Mouse (Mus musculus) embryonic facial prominence, embryonic 14.5 days (tissue): Measurements from ENCODE around the gene Gramd1c. TPM values are rescaled to one million over a fixed set of nuclear protein-coding genes. Genes with fewer than 3 reads are reported as not detected.

Source experiments
- ATAC-seq: fragments of 200-750 bp; cut with Nextera tagmentation; 2 replicates; pipeline ENCODE4 v1.8.0; 2017; ENCODE audit warnings: low read depth, moderate number of reproducible peaks, moderate TSS enrichment
- DNase-seq: peaks from one replicate; pipeline ENCODE4 v3.0.0-alpha.2; 2015; ENCODE audit warnings: low spot score
- H3K27ac ChIP-seq: fragments of 300-500 bp; sonication (generic); replicated peaks from 2 replicates; pipeline ENCODE4 v1.5.1; 2014; ENCODE audit warnings: low read depth, mild to moderate bottlenecking, low read length, moderate library complexity
- H3K27me3 ChIP-seq: fragments of 300-500 bp; sonication (generic); replicated peaks from 2 replicates; pipeline ENCODE4 v1.6.1; 2014; ENCODE audit warnings: low read length; ENCODE audit not compliant: control insufficient read depth, insufficient read depth
- H3K36me3 ChIP-seq: fragments of 300-500 bp; sonication (generic); 2 replicates; pipeline ENCODE4 v1.6.1; 2014; ENCODE audit warnings: low read length, mixed read lengths; ENCODE audit not compliant: control insufficient read depth, insufficient read depth
- H3K4me1 ChIP-seq: fragments of 300-500 bp; sonication (generic); 2 replicates; pipeline ENCODE4 v1.6.1; 2014; ENCODE audit warnings: antibody characterized with exemption, low read length; ENCODE audit not compliant: control insufficient read depth, insufficient read depth
- H3K4me2 ChIP-seq: fragments of 300-500 bp; sonication (generic); 2 replicates; pipeline ENCODE4 v1.6.1; 2014; ENCODE audit warnings: low read depth, mild to moderate bottlenecking, low read length, moderate library complexity, mixed read lengths
- H3K4me3 ChIP-seq: fragments of 300-500 bp; sonication (generic); 2 replicates; pipeline ENCODE4 v1.5.1; 2014; ENCODE audit warnings: low read depth, mild to moderate bottlenecking, low read length
- H3K9ac ChIP-seq: fragments of 300-500 bp; sonication (generic); 2 replicates; pipeline ENCODE4 v1.6.1; 2014; ENCODE audit warnings: low read depth, mild to moderate bottlenecking, low read length, moderate library complexity, mixed read lengths
- H3K9me3 ChIP-seq: fragments of 300-500 bp; sonication (generic); 2 replicates; pipeline ENCODE4 v1.6.1; 2016; ENCODE audit warnings: low read length; ENCODE audit not compliant: control insufficient read depth
- WGBS: fragments of 180-500 bp; shearing (Covaris S2); extraction: QIAGEN DNeasy Blood & Tissue Kit; methylation state at CpG from one replicate; pipeline ENCODE4 v1.1.7; 2014; 5-methylcytosine and 5-hydroxymethylcytosine counted together
- polyA plus RNA-seq: library from polyadenylated mRNA; unstranded; fragments of >200 nt; fragmentation: Nextera tagmentation; extraction: Ambion mirVana; gene quantifications from 2 replicates; pipeline ENCODE4 v1.2.1, GENCODE M21; 2014

Gramd1c gene
- polyA plus RNA-seq, 1 experiment from 2014 or later, result 7.7 TPM

DNA sequence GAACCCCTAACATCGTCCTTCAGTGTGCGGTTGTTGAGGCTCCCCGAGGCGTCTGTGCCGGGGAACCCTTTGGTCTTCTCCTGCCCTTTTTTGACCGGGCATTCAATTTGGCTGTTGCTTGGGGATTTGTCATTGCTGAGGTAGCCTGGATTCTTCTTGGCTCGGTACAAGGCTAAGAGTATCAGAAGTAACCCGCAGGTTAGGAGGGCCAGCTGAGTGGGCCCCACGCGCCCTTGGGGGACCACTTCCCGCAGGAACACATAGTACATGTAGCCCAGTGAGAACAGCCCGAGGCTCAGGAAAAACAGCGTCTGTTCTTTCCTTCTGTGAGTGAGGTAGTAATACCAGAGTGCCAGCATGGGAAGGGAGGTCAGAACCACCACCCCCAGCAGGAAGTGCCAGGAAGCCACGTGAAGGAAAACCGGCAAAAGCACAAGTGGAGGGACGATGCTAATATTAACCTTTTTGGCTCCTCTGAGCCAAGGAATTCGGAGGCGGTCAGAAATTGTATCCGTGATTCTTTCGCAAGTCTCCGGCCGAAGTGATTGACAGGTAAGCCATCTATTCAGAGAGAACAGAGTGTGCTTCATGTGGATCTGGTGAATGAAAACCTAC, 89.4 kb downstream of the Gramd1c start:
- ATAC-seq, result no peak

DNA sequence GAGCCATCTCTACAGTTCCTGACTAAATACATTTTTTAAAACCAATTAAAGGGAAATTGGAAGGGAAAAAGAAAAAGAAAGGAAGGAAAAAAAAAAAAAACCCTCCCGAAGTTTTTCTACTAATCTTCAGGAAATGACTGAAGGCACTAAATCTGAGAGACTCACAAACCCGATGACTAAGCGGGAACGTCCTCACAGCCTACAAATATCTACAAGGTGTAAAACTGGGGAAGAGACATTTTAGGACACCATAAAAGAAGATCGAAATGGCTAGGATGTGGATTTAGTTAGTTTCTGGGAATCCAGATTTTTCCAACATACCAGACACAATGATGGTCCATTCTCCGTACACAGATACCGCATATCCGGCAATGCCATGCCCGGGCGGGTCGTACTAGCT, 90.0 kb downstream of the Gramd1c start:
- 96% methylated on average over 11 of the region's 11 CpGs for WGBS
- H3K27me3 ChIP-seq, result peaks cover 4% of the 10 kb centered on the region; the same call in 1 of the 2 replicates

More for the DNA sequence above, 89.4 kb downstream of the Gramd1c start:
- Histone ChIP-seq H3K4me1 (no peaks in the 10 kb centered on the region), H3K4me3 (no peak overlapping the region), H3K9ac (no peak overlapping the region), H3K27me3 (peaks cover 10% of the 10 kb centered on the region; the same call in 1 of the 2 replicates), H3K9me3 (no peaks in the 10 kb centered on the region), H3K36me3 (no peaks in the 10 kb centered on the region), H3K4me2 (no peak overlapping the region), H3K27ac (no peak overlapping the region)
- DNase-seq, result no peak
- WGBS, result 69% methylated on average over 22 of the region's 22 CpGs

DNA sequence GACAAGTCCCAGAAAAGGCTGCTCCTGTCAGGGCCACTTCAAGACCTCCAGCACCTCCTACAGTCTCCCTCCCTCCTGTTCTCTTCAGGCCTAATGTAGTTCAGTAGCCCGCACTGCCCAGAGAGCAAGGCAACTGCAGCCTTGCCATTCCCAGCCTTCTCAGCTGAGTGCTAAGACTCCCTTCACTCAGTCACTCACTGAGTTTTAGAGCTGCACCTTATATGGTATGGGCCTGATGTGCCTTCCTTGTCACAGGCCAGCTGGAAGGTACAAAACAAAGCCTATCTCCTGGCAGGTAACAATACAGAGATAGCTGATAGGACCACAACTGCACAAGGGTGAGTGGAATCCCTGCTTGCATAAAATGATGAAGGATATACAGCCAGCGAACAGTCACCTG, 90.8 kb downstream of the Gramd1c start:
- Histone ChIP-seq H3K27me3 (no peaks in the 10 kb centered on the region), H3K4me2 (no peak overlapping the region), H3K4me3 (no peak overlapping the region), H3K9me3 (no peaks in the 10 kb centered on the region), H3K4me1 (no peaks in the 10 kb centered on the region), H3K36me3 (no peaks in the 10 kb centered on the region), H3K9ac (no peak overlapping the region), H3K27ac (no peak overlapping the region)
- no peak for ATAC-seq
- WGBS, result 87% methylated on average over 2 of the region's 2 CpGs
- no peak for DNase-seq

More for the DNA sequence above, 90.0 kb downstream of the Gramd1c start:
- H3K36me3 ChIP-seq, result no peaks in the 10 kb centered on the region
- no peak overlapping the region for H3K4me2 ChIP-seq
- no peak overlapping the region for H3K27ac ChIP-seq
- DNase-seq (no peak), ATAC-seq (no peak)
- no peak overlapping the region for H3K4me3 ChIP-seq
- no peaks in the 10 kb centered on the region for H3K9me3 ChIP-seq
- no peaks in the 10 kb centered on the region for H3K4me1 ChIP-seq
- no peak overlapping the region for H3K9ac ChIP-seq

DNA sequence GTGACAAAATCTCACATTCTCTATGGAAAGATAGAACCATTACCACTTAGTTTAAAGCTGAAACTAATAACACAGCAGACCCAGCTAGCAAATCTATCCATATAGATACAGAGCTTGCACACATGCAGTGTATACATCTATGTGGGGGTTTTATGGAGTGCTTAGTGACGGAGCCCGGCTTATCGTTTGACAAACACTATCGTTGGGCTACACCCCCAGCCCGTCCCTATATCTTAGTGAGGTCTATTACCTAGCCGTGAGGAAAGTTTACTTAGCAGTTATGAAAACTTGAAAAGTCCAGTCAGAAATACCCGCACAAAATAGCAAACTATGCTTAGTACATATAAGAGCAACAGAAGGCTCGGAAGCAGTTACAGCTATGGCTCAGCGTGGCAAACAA, 91.4 kb downstream of the Gramd1c start:
- ATAC-seq, result no peak
- Histone ChIP-seq H3K27ac (no peak overlapping the region), H3K9ac (no peak overlapping the region), H3K27me3 (no peaks in the 10 kb centered on the region), H3K9me3 (no peaks in the 10 kb centered on the region), H3K4me1 (no peaks in the 10 kb centered on the region), H3K4me2 (no peak overlapping the region), H3K4me3 (no peak overlapping the region), H3K36me3 (no peaks in the 10 kb centered on the region)
- no peak for DNase-seq
- 95% methylated on average over 9 of the region's 9 CpGs for WGBS

DNA sequence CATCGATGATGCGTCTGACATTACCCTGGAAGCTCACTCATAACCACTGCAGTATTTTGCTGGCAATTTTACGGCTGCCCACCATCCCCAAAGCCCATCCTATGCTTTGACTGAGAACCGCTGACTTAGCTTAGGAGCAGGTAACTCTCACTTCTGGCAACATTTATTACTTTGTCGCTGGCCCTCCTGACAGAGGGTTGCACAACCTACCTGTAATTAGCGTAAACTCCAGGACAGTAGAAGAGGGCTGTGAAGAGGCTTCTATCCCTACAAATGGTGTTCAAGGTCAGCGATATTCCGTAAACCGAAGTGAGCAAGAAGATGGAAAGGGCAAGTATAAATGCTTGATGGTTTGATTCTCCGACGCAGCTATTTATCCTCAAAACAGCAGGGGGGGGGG, 92.0 kb downstream of the Gramd1c start:
- Histone ChIP-seq H3K4me3 (no peak overlapping the region), H3K9ac (no peak overlapping the region), H3K36me3 (no peaks in the 10 kb centered on the region), H3K4me1 (no peaks in the 10 kb centered on the region), H3K4me2 (no peak overlapping the region), H3K27me3 (no peaks in the 10 kb centered on the region), H3K27ac (no peak overlapping the region), H3K9me3 (no peaks in the 10 kb centered on the region)
- DNase-seq (no peak), ATAC-seq (no peak)
- WGBS, result 93% methylated on average over 11 of the region's 11 CpGs

DNA sequence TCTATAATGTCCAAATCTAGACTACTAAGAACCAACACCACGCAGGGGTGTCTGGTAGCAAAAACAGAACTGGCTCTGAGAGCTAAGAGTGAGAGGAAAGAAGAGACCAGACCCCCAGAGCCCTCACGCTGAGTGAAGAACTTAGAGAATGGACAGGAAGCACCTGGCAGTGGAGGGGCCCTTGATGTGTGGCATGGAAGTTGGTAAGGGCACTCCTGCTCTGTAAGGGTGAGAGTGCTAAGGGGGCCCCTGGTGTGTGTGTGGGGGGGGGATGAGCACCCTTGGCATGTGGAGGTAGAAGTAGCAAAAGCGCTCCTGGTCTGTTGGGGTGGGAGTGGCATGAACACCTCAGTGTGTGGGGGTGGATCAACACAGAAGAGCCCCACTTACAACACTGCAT, 92.7 kb downstream of the Gramd1c start:
- WGBS, result 81% methylated on average over 3 of the region's 3 CpGs
- DNase-seq (no peak), ATAC-seq (no peak)
- H3K27ac ChIP-seq, result no peak overlapping the region
- H3K9ac ChIP-seq, result no peak overlapping the region
- no peaks in the 10 kb centered on the region for H3K9me3 ChIP-seq
- no peak overlapping the region for H3K4me3 ChIP-seq
- H3K4me1 ChIP-seq, result no peaks in the 10 kb centered on the region
- no peaks in the 10 kb centered on the region for H3K27me3 ChIP-seq
- H3K36me3 ChIP-seq, result no peaks in the 10 kb centered on the region
- no peak overlapping the region for H3K4me2 ChIP-seq

DNA sequence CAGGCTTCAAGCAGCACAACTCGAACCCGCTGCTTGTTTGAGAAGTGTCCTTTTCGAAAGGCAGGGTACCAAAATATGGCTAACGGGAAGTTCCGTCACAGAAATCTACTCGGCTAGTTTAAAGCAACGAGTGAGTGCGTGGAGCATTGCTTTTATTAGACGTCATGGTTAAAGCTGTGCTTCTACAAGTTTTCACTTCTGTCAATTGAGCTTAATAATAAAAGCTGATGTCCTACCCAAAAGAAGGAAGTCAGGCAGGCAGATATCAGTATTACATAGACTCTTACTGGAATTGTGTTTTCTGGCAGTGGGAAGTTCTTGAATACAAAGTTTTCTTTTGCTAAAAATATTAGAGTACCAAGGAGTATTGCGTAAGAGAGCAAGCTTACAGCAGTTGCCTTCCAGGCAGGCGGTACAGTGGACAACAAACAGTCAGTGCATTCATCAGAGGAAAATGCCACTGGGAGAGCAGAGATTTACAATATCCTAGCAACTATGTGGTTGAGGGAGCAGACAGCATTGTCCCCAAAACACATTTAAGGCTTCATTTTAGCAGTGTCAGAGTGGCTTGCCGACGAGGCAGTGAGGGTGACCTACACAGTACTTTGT, 97.3 kb downstream of the Gramd1c start:
- DNase-seq, result no peak
- no peak for ATAC-seq
- WGBS, result 84% methylated on average over 13 of the region's 13 CpGs

DNA sequence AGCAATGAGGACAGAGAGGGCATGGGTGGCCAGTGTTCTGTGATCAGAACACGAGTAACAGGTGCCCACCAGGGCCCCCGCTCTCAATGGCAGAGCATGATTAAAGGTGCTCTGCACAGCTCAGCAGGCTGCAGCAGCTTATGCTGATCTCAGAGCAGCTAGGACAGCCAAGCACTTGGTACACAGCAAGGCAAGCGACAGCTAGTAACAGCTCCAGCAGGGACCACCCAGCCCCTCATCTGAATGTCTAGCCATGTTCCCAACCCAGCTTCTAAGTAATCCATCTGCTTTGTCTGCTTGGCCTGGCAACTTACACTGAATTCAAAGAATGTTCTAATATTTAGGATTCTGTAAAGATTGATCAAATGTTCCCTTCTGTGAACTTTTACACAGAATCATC, 99.4 kb downstream of the Gramd1c start:
- Histone ChIP-seq H3K4me1 (no peaks in the 10 kb centered on the region), H3K4me2 (no peak overlapping the region), H3K36me3 (no peaks in the 10 kb centered on the region), H3K27ac (no peak overlapping the region), H3K9ac (no peak overlapping the region), H3K9me3 (no peaks in the 10 kb centered on the region), H3K4me3 (no peak overlapping the region), H3K27me3 (no peaks in the 10 kb centered on the region)
- no peak for ATAC-seq
- DNase-seq, result no peak
- 88% methylated on average over 3 of the region's 3 CpGs for WGBS

More for the DNA sequence above, 97.3 kb downstream of the Gramd1c start:
- H3K27me3 ChIP-seq, result no peaks in the 10 kb centered on the region
- no peak overlapping the region for H3K27ac ChIP-seq
- no peak overlapping the region for H3K4me3 ChIP-seq
- H3K4me2 ChIP-seq, result no peak overlapping the region
- H3K9ac ChIP-seq, result no peak overlapping the region
- H3K9me3 ChIP-seq, result no peaks in the 10 kb centered on the region
- H3K36me3 ChIP-seq, result no peaks in the 10 kb centered on the region
- H3K4me1 ChIP-seq, result no peaks in the 10 kb centered on the region

DNA sequence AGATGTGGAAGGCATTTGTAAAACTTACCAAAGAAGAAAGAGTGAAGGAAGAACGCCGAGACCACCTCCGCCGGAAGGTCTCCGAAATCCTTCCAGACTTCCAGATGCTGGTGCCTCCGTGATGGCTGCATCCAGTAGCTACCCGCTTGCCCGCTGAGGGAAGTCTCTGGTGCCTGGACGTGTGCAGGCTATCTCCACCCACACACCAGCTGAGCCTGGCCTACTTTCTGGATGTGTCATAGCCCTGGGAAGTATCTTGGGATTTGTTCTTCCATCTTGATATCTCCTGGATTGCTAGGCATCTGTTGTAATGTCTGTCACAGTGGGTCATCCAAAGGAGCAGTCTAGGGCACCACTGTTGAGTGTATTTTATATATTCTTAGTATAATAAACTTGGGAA, 99.9 kb downstream of the Gramd1c start:
- Histone ChIP-seq H3K27ac (no peak overlapping the region), H3K9me3 (no peaks in the 10 kb centered on the region), H3K4me1 (no peaks in the 10 kb centered on the region), H3K4me3 (no peak overlapping the region), H3K4me2 (no peak overlapping the region), H3K36me3 (no peaks in the 10 kb centered on the region), H3K9ac (no peak overlapping the region), H3K27me3 (no peaks in the 10 kb centered on the region)
- DNase-seq (no peak), ATAC-seq (no peak)
- 92% methylated on average over 9 of the region's 9 CpGs for WGBS
